Mouse (Mus musculus): ENCODE results near the gene 1700042G07Rik. TPM values are rescaled to one million over a fixed set of nuclear protein-coding genes. Genes with fewer than 3 reads are reported as not detected.

Gene 1700042G07Rik
- polyA plus RNA-seq, 1 experiment: not detected

GRCm38 (mm10) chr4:116141736-116142135 lies 31.4 kb upstream of the 1700042G07Rik start:
- WGBS: 85% methylated on average over 1 of the region's 1 CpGs
- TF ChIP-seq CTCF (IDR thresholded peaks at IDR 0.05; ENCODE audit: insufficient read depth, low read depth, low read length) (no peak), POLR2A (IDR thresholded peaks at IDR 0.05; ENCODE audit: insufficient read depth, low read depth, low read length) (no peak)
- peaks cover 26% of the 10 kb centered on the region for H3K4me1 ChIP-seq (ENCODE audit: control insufficient read depth, insufficient read depth, low read length)
- peak overlapping the region; percentile 80; the same call in 1 of the 2 replicates for H3K27ac ChIP-seq (ENCODE audit: insufficient read depth, low read depth, low read length)
- no peak overlapping the region for H3K4me3 ChIP-seq (ENCODE audit: insufficient read depth, low read depth, low read length)

- TF ChIP-seq POLR2A (IDR thresholded peaks at IDR 0.05; ENCODE audit: insufficient read depth, low read depth, low read length) (no peak), CTCF (IDR thresholded peaks at IDR 0.05; ENCODE audit: insufficient read depth, low read depth, low read length) (no peak)
- WGBS: 86% methylated on average over 7 of the region's 7 CpGs
These were observed 30.9 kb upstream of the 1700042G07Rik start for GRCm38 (mm10) chr4:116142269-116142668.

GRCm38 (mm10) chr4:116143317-116143811 lies 29.8 kb upstream of the 1700042G07Rik start:
- Histone ChIP-seq H3K27ac (ENCODE audit: insufficient read depth, low read depth, low read length) (no peak overlapping the region), H3K4me1 (ENCODE audit: control insufficient read depth, insufficient read depth, low read length) (peaks cover 19% of the 10 kb centered on the region), H3K4me3 (ENCODE audit: insufficient read depth, low read depth, low read length) (peak overlapping the region; percentile 58)
- WGBS: 6% methylated on average over 7 of the region's 7 CpGs
- TF ChIP-seq POLR2A (IDR thresholded peaks at IDR 0.05; ENCODE audit: insufficient read depth, low read depth, low read length): no peak
- no peak for TF ChIP-seq CTCF (IDR thresholded peaks at IDR 0.05; ENCODE audit: insufficient read depth, low read depth, low read length)

More at GRCm38 (mm10) chr4:116142269-116142668, 30.9 kb upstream of the 1700042G07Rik start:
- no peak overlapping the region for H3K4me3 ChIP-seq (ENCODE audit: insufficient read depth, low read depth, low read length)
- no peak overlapping the region for H3K27ac ChIP-seq (ENCODE audit: insufficient read depth, low read depth, low read length)
- H3K4me1 ChIP-seq (ENCODE audit: control insufficient read depth, insufficient read depth, low read length): peaks cover 23% of the 10 kb centered on the region

GRCm38 (mm10) chr4:116143891-116144717 lies 29.1 kb upstream of the 1700042G07Rik start:
- no peak overlapping the region for H3K27ac ChIP-seq (ENCODE audit: insufficient read depth, low read depth, low read length)
- H3K4me1 ChIP-seq (ENCODE audit: control insufficient read depth, insufficient read depth, low read length): peaks cover 19% of the 10 kb centered on the region
- TF ChIP-seq POLR2A (IDR thresholded peaks at IDR 0.05; ENCODE audit: insufficient read depth, low read depth, low read length) (peak; percentile 44; the same call in 1 of the 2 replicates), CTCF (IDR thresholded peaks at IDR 0.05; ENCODE audit: insufficient read depth, low read depth, low read length) (no peak)
- H3K4me3 ChIP-seq (ENCODE audit: insufficient read depth, low read depth, low read length): peak overlapping the region; percentile 58
- under 1% methylated on average over 47 of the region's 47 CpGs for WGBS

DNA sequence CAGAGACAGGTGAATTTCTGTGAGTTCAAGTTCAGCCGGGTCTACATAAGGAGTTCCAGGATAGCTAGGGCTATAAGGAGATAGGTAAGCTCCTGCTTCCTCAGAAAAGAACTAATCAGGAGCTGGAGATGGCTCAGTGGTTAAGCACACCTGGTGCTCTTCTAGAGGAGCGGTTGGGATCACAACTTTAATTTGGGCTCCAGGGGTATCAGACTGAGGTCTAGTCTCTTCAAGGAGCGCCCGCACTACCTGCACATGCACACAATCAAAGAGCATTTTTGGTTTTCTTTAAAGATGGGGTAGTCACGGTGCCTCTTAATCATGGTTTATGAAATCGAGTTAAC lies 23.4 kb upstream of the 1700042G07Rik start:
- Histone ChIP-seq H3K4me1 (ENCODE audit: control insufficient read depth, insufficient read depth, low read length) (peaks cover 9% of the 10 kb centered on the region), H3K4me3 (ENCODE audit: insufficient read depth, low read depth, low read length) (peak overlapping the region; percentile 99), H3K27ac (ENCODE audit: insufficient read depth, low read depth, low read length) (peak overlapping the region; percentile 68; the same call in 1 of the 2 replicates)
- TF ChIP-seq CTCF (IDR thresholded peaks at IDR 0.05; ENCODE audit: insufficient read depth, low read depth, low read length): no peak
- TF ChIP-seq POLR2A (IDR thresholded peaks at IDR 0.05; ENCODE audit: insufficient read depth, low read depth, low read length): no peak
- WGBS: 16% methylated on average over 6 of the region's 6 CpGs

- Histone ChIP-seq H3K4me1 (ENCODE audit: control insufficient read depth, insufficient read depth, low read length) (peaks cover 9% of the 10 kb centered on the region), H3K4me3 (ENCODE audit: insufficient read depth, low read depth, low read length) (peak overlapping the region; percentile 99), H3K27ac (ENCODE audit: insufficient read depth, low read depth, low read length) (peak overlapping the region; percentile 68)
- TF ChIP-seq POLR2A (IDR thresholded peaks at IDR 0.05; ENCODE audit: insufficient read depth, low read depth, low read length) (peak; percentile 96), CTCF (IDR thresholded peaks at IDR 0.05; ENCODE audit: insufficient read depth, low read depth, low read length) (no peak)
- 5% methylated on average over 73 of the region's 73 CpGs for WGBS
These were observed 22.9 kb upstream of the 1700042G07Rik start for GRCm38 (mm10) chr4:116150156-116150861.

GRCm38 (mm10) chr4:116150862-116151221 lies 22.3 kb upstream of the 1700042G07Rik start:
- H3K27ac ChIP-seq (ENCODE audit: insufficient read depth, low read depth, low read length): no peak overlapping the region
- WGBS: 15% methylated on average over 4 of the region's 4 CpGs
- TF ChIP-seq POLR2A (IDR thresholded peaks at IDR 0.05; ENCODE audit: insufficient read depth, low read depth, low read length) (no peak), CTCF (IDR thresholded peaks at IDR 0.05; ENCODE audit: insufficient read depth, low read depth, low read length) (no peak)
- H3K4me3 ChIP-seq (ENCODE audit: insufficient read depth, low read depth, low read length): peak overlapping the region; percentile 99
- H3K4me1 ChIP-seq (ENCODE audit: control insufficient read depth, insufficient read depth, low read length): peaks cover 9% of the 10 kb centered on the region

DNA sequence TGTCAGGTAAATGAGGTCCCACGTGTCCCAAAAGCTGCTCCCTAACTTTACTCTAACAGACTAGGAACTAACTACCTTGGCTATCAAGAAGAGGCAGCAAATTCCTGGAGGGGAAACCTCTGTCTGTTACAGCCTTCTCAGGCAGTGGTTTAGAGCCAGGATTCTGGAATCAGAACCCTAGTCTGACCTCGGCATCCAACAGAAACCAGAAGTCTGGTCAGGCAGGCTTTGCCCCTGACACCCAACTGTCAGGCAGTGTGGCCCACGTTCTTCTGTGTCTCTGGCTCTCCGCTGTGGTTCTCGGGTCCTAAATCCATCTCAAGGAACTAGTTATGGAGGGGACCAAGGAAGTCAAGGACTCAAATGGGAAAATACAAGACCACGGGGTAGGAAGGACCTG lies 21.9 kb upstream of the 1700042G07Rik start, which contains the start of gene Lurap1:
TSS of gene Lurap1 (minus strand) at position 101 of the 400 bp plus-strand sequence.
- no peak for TF ChIP-seq CTCF (IDR thresholded peaks at IDR 0.05; ENCODE audit: insufficient read depth, low read depth, low read length)
- no peak for TF ChIP-seq POLR2A (IDR thresholded peaks at IDR 0.05; ENCODE audit: insufficient read depth, low read depth, low read length)

GRCm38 (mm10) chr4:116152702-116153101 lies 20.5 kb upstream of the 1700042G07Rik start:
- no peak overlapping the region for H3K27ac ChIP-seq (ENCODE audit: insufficient read depth, low read depth, low read length)
- peaks cover 9% of the 10 kb centered on the region for H3K4me1 ChIP-seq (ENCODE audit: control insufficient read depth, insufficient read depth, low read length)
- TF ChIP-seq CTCF (IDR thresholded peaks at IDR 0.05; ENCODE audit: insufficient read depth, low read depth, low read length) (no peak), POLR2A (IDR thresholded peaks at IDR 0.05; ENCODE audit: insufficient read depth, low read depth, low read length) (no peak)
- H3K4me3 ChIP-seq (ENCODE audit: insufficient read depth, low read depth, low read length): no peak overlapping the region
- 94% methylated on average over 15 of the region's 15 CpGs for WGBS

More for the DNA sequence above, 21.9 kb upstream of the 1700042G07Rik start, which contains the start of gene Lurap1:
- Histone ChIP-seq H3K4me3 (ENCODE audit: insufficient read depth, low read depth, low read length) (peak within 1 kb of the TSS; percentile 99), H3K27ac (ENCODE audit: insufficient read depth, low read depth, low read length) (peak within 1 kb of the TSS; percentile 68), H3K4me1 (ENCODE audit: control insufficient read depth, insufficient read depth, low read length) (peaks cover 9% of the 10 kb centered on the region)
- WGBS: 74% methylated on average over 6 of the region's 6 CpGs
